Mouse (Mus musculus) CH12.LX (cell line): Measurements from ENCODE around the gene Wbp1l.

Experiments used
- CHD1 ChIP-seq: IDR thresholded peaks from 2 replicates; pipeline ENCODE4 v1.6.1; 2012; ENCODE audit warnings: low read depth, low read length, improper control_type of control experiment, inconsistent platforms
- CHD2 ChIP-seq: IDR thresholded peaks from 2 replicates; pipeline ENCODE4 v1.6.1; 2011; ENCODE audit warnings: low read length, improper control_type of control experiment
- CTCF ChIP-seq, 2 experiments: IDR thresholded peaks in 1 of 2; conservative IDR thresholded peaks in 1 of 2; 2 replicates each; pipeline ENCODE4 v1.5.1; 2011 to 2012; ENCODE audit warnings: low read depth in 2 of 2, low read length in 2 of 2, improper control_type of control experiment in 1 of 2, inconsistent platforms in 1 of 2, mild to moderate bottlenecking in 1 of 2, moderate library complexity in 1 of 2
- ETS1 ChIP-seq: conservative IDR thresholded peaks from 2 replicates; pipeline ENCODE4 v1.6.1; 2012; ENCODE audit warnings: low read depth, mild to moderate bottlenecking, inconsistent platforms, low read length, improper control_type of control experiment, moderate library complexity
- MXI1 ChIP-seq: IDR thresholded peaks from 2 replicates; pipeline ENCODE4 v1.6.1; 2011; ENCODE audit warnings: mild to moderate bottlenecking, low read depth, low read length, improper control_type of control experiment
- POLR2A ChIP-seq: IDR thresholded peaks from 2 replicates; pipeline ENCODE4 v1.6.1; 2011; ENCODE audit warnings: low read depth, mild to moderate bottlenecking, improper control_type of control experiment, low read length
- UBTF ChIP-seq: IDR thresholded peaks from 2 replicates; pipeline ENCODE4 v1.6.1; 2012; ENCODE audit warnings: low read depth, mild to moderate bottlenecking, inconsistent platforms, low read length, improper control_type of control experiment, moderate library complexity
- ZC3H11A ChIP-seq: IDR thresholded peaks from 2 replicates; pipeline ENCODE4 v1.6.1; 2012; ENCODE audit warnings: low read depth, mild to moderate bottlenecking, inconsistent platforms, low read length, improper control_type of control experiment

GRCm38 (mm10) chr19:46697840-46698517, 99.1 kb downstream of the Wbp1l start:
- TF ChIP-seq CHD1 (no peak), MXI1 (peak; percentile 71), POLR2A (peak; percentile 67), CHD2 (no peak), CTCF (conservative IDR thresholded peaks at IDR 0.05 in 1 of 2, IDR thresholded peaks at IDR 0.05 in 1 of 2; ENCODE audit: low read depth in 2 of 2, low read length in 2 of 2) (no peak), ZC3H11A (no peak), UBTF (no peak), ETS1 (peak; percentile 78)
